Mouse (Mus musculus) cortical plate, adult 2 months (tissue): Measurements from ENCODE around the gene Hivep2.

Experiments
- CTCF ChIP-seq: fragments of 200-500 bp; IDR thresholded peaks from 2 replicates; pipeline ENCODE4 v1.5.1; 2011; ENCODE audit warnings: mild to moderate bottlenecking, control low read depth, low read length; ENCODE audit not compliant: insufficient read depth; ENCODE audit errors: extremely low read depth
- POLR2A ChIP-seq: fragments of 200-500 bp; IDR thresholded peaks from 2 replicates; pipeline ENCODE4 v1.6.1; 2011; ENCODE audit warnings: mild to moderate bottlenecking, low read length, control low read depth; ENCODE audit not compliant: insufficient read depth; ENCODE audit errors: extremely low read depth

DNA sequence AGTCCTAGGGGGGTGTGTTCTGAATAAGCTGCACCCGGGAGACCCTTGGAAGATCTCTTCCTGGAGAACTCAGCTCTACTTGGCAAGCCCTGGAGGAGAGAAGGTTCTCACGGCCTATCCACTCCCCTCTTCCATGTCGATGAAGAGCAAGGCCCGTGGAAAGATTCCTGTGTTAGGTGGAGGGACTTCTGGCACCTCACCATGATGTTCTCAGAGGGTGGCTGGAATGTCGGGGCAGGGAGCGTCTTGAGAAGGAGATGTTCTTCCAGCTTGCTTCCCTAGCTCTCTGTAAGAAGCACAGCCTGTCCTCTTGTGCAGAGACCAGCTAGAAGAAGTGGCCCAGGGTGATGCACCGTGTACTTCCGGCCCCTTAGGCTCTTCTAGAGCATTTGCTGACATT is 134.2 kb downstream of the Hivep2 start:
- no peak for TF ChIP-seq POLR2A
- no peak for TF ChIP-seq CTCF
